Mouse (Mus musculus): ENCODE data around the gene Rerg. TPM values are rescaled to one million over a fixed set of nuclear protein-coding genes. Genes with fewer than 3 reads are reported as not detected.

Rerg gene
- total and polyA plus RNA-seq, 2 experiments from 2014 or later = 2.8 to 12.9 TPM

- no peaks in the 10 kb centered on the region for H3K9me3 ChIP-seq (ENCODE audit: low read length)
- no peak overlapping the region for H3K27ac ChIP-seq (ENCODE audit: low read depth, low read length)
- no peak for TF ChIP-seq CTCF (IDR thresholded peaks at IDR 0.05; ENCODE audit: low read depth)
- H3K36me3 ChIP-seq (ENCODE audit: insufficient read depth) = no peaks in the 10 kb centered on the region
- H3K4me2 ChIP-seq (ENCODE audit: low read depth) = no peak overlapping the region
- ATAC-seq = peak; percentile 48; the same call in 1 of the 2 replicates
- no peak overlapping the region for H3K9ac ChIP-seq
- WGBS = 43% methylated on average over 5 of the region's 5 CpGs
- DNase-seq = peak; percentile 48
- H3K27me3 ChIP-seq (ENCODE audit: insufficient read depth, low read length) = no peaks in the 10 kb centered on the region
- H3K4me1 ChIP-seq (ENCODE audit: insufficient read depth) = peaks cover 4% of the 10 kb centered on the region; the same call in 1 of the 2 replicates
- no peak overlapping the region for H3K4me3 ChIP-seq (ENCODE audit: low read depth, low read length)
Observed at GRCm38 (mm10) chr6:137087956-137088355, 82.3 kb downstream of the Rerg start.

- WGBS = 78% methylated on average over 3 of the region's 3 CpGs
- no peak overlapping the region for H3K27ac ChIP-seq (ENCODE audit: low read depth, low read length)
- ATAC-seq = no peak
- no peaks in the 10 kb centered on the region for H3K36me3 ChIP-seq (ENCODE audit: insufficient read depth)
- no peak for DNase-seq
- H3K4me2 ChIP-seq (ENCODE audit: low read depth) = no peak overlapping the region
- H3K9ac ChIP-seq = no peak overlapping the region
- peaks cover 4% of the 10 kb centered on the region; the same call in 1 of the 2 replicates for H3K4me1 ChIP-seq (ENCODE audit: insufficient read depth)
- TF ChIP-seq CTCF (IDR thresholded peaks at IDR 0.05; ENCODE audit: low read depth) = no peak
- H3K27me3 ChIP-seq (ENCODE audit: insufficient read depth, low read length) = no peaks in the 10 kb centered on the region
- H3K9me3 ChIP-seq (ENCODE audit: low read length) = no peaks in the 10 kb centered on the region
- no peak overlapping the region for H3K4me3 ChIP-seq (ENCODE audit: low read depth, low read length)
Observed at GRCm38 (mm10) chr6:137087470-137087869, 82.8 kb downstream of the Rerg start.

- TF ChIP-seq CTCF (IDR thresholded peaks at IDR 0.05; ENCODE audit: low read depth) = no peak
- no peak for ATAC-seq
- Histone ChIP-seq H3K9me3 (ENCODE audit: low read length) (no peaks in the 10 kb centered on the region), H3K36me3 (ENCODE audit: insufficient read depth) (no peaks in the 10 kb centered on the region), H3K27me3 (ENCODE audit: insufficient read depth, low read length) (no peaks in the 10 kb centered on the region), H3K4me2 (ENCODE audit: low read depth) (no peak overlapping the region), H3K27ac (ENCODE audit: low read depth, low read length) (no peak overlapping the region), H3K9ac (no peak overlapping the region), H3K4me1 (ENCODE audit: insufficient read depth) (no peaks in the 10 kb centered on the region), H3K4me3 (ENCODE audit: low read depth, low read length) (no peak overlapping the region)
- DNase-seq = no peak
- 83% methylated on average over 6 of the region's 6 CpGs for WGBS
Observed at GRCm38 (mm10) chr6:137079701-137080100, 90.6 kb downstream of the Rerg start.

DNA sequence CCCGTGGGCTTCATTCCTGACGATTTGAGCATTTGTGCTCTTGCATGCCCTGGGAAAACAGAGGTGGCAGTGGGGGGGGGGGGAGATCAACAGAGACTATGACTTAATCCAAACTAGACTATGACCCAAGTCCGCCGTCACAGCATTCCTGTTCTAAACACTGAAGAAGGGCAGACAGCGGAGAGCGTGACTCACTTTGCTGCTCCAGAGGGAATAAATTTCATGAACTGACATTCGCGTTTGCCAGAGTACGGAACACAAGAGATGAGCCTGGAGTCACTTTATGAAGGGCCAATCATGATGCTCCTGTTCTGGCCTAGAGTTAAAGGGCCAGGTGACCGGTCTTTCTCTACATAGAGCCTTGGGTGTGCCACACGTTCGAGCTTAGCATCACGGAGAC lies 93.6 kb downstream of the Rerg start:
- ATAC-seq (no peak), DNase-seq (no peak)
- 95% methylated on average over 13 of the region's 13 CpGs for WGBS
- Histone ChIP-seq H3K36me3 (ENCODE audit: insufficient read depth) (no peaks in the 10 kb centered on the region), H3K4me1 (ENCODE audit: insufficient read depth) (no peaks in the 10 kb centered on the region), H3K4me2 (ENCODE audit: low read depth) (no peak overlapping the region), H3K27me3 (ENCODE audit: insufficient read depth, low read length) (no peaks in the 10 kb centered on the region), H3K4me3 (ENCODE audit: low read depth, low read length) (no peak overlapping the region), H3K27ac (ENCODE audit: low read depth, low read length) (no peak overlapping the region), H3K9me3 (ENCODE audit: low read length) (no peaks in the 10 kb centered on the region), H3K9ac (no peak overlapping the region)
- TF ChIP-seq CTCF (IDR thresholded peaks at IDR 0.05; ENCODE audit: low read depth) = no peak

GRCm38 (mm10) chr6:137076225-137076624 lies 94.1 kb downstream of the Rerg start:
- Histone ChIP-seq H3K36me3 (ENCODE audit: insufficient read depth) (no peaks in the 10 kb centered on the region), H3K9ac (no peak overlapping the region), H3K4me2 (ENCODE audit: low read depth) (no peak overlapping the region), H3K4me1 (ENCODE audit: insufficient read depth) (no peaks in the 10 kb centered on the region), H3K27ac (ENCODE audit: low read depth, low read length) (no peak overlapping the region), H3K4me3 (ENCODE audit: low read depth, low read length) (no peak overlapping the region), H3K27me3 (ENCODE audit: insufficient read depth, low read length) (no peaks in the 10 kb centered on the region), H3K9me3 (ENCODE audit: low read length) (no peaks in the 10 kb centered on the region)
- no peak for ATAC-seq
- WGBS = 86% methylated on average over 6 of the region's 6 CpGs
- no peak for DNase-seq
- no peak for TF ChIP-seq CTCF (IDR thresholded peaks at IDR 0.05; ENCODE audit: low read depth)

- Histone ChIP-seq H3K4me2 (ENCODE audit: low read depth) (no peak overlapping the region), H3K4me1 (ENCODE audit: insufficient read depth) (no peaks in the 10 kb centered on the region), H3K4me3 (ENCODE audit: low read depth, low read length) (no peak overlapping the region), H3K9me3 (ENCODE audit: low read length) (no peaks in the 10 kb centered on the region), H3K27ac (ENCODE audit: low read depth, low read length) (no peak overlapping the region), H3K36me3 (ENCODE audit: insufficient read depth) (no peaks in the 10 kb centered on the region), H3K27me3 (ENCODE audit: insufficient read depth, low read length) (no peaks in the 10 kb centered on the region), H3K9ac (no peak overlapping the region)
- WGBS = 59% methylated on average over 8 of the region's 8 CpGs
- ATAC-seq (no peak), DNase-seq (no peak)
- TF ChIP-seq CTCF (IDR thresholded peaks at IDR 0.05; ENCODE audit: low read depth) = no peak
Observed at GRCm38 (mm10) chr6:137072256-137072655, 98.0 kb downstream of the Rerg start.

GRCm38 (mm10) chr6:137071466-137071865 lies 98.8 kb downstream of the Rerg start:
- Histone ChIP-seq H3K9me3 (ENCODE audit: low read length) (no peaks in the 10 kb centered on the region), H3K4me3 (ENCODE audit: low read depth, low read length) (no peak overlapping the region), H3K36me3 (ENCODE audit: insufficient read depth) (no peaks in the 10 kb centered on the region), H3K9ac (no peak overlapping the region), H3K4me1 (ENCODE audit: insufficient read depth) (no peaks in the 10 kb centered on the region), H3K4me2 (ENCODE audit: low read depth) (no peak overlapping the region), H3K27me3 (ENCODE audit: insufficient read depth, low read length) (no peaks in the 10 kb centered on the region), H3K27ac (ENCODE audit: low read depth, low read length) (no peak overlapping the region)
- ATAC-seq (no peak), DNase-seq (no peak)
- 91% methylated on average over 9 of the region's 9 CpGs for WGBS
- TF ChIP-seq CTCF (IDR thresholded peaks at IDR 0.05; ENCODE audit: low read depth) = no peak

GRCm38 (mm10) chr6:137065506-137065905 lies 104.8 kb downstream of the Rerg start:
- Histone ChIP-seq H3K4me3 (ENCODE audit: low read depth, low read length) (no peak overlapping the region), H3K36me3 (ENCODE audit: insufficient read depth) (no peaks in the 10 kb centered on the region), H3K9me3 (ENCODE audit: low read length) (no peaks in the 10 kb centered on the region), H3K27me3 (ENCODE audit: insufficient read depth, low read length) (no peaks in the 10 kb centered on the region), H3K27ac (ENCODE audit: low read depth, low read length) (no peak overlapping the region), H3K4me1 (ENCODE audit: insufficient read depth) (no peaks in the 10 kb centered on the region), H3K9ac (no peak overlapping the region), H3K4me2 (ENCODE audit: low read depth) (no peak overlapping the region)
- no peak for TF ChIP-seq CTCF (IDR thresholded peaks at IDR 0.05; ENCODE audit: low read depth)
- no peak for ATAC-seq
- no peak for DNase-seq
- 90% methylated on average over 7 of the region's 7 CpGs for WGBS

All from forebrain, postnatal 0 days (tissue).